Mouse (Mus musculus) urinary bladder, adult 18-20 months (tissue): ENCODE results near the gene Pramef12.
"Not testable (repeated sequence)": the region's sequence is repeated elsewhere in the genome, so short reads cannot be mapped to it uniquely, and the experiment has no call there.

Source experiments
- DNase-seq, 2 experiments: peaks; one replicate each; pipeline ENCODE4 v3.0.0; 2022; ENCODE audit warnings: low spot score in 2 of 2, mixed read lengths in 2 of 2

Pramef12 gene

DNA sequence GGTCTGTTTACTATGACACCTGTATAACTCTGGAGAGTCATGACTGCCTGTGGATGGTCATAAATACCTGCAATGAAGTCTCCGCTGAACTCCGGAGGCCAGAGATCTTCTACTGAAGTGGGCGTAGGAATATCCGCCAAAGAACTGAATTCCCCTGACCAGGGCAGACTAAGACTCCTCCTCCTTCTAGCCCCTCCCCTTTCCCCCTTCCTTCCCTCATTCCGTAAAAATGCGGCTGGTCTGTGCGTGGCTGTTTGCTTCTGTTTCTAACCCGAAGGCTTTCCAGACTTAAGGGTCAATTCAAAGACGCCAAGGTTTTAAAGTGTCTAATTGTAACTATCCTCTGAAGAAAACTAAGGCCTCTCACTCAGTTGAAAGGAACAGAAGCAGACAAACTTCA lies at the start of gene Pramef12:
TSS of gene Pramef12 (minus strand) at position 175 of the 400 bp plus-strand sequence.
- no peak for DNase-seq

DNA sequence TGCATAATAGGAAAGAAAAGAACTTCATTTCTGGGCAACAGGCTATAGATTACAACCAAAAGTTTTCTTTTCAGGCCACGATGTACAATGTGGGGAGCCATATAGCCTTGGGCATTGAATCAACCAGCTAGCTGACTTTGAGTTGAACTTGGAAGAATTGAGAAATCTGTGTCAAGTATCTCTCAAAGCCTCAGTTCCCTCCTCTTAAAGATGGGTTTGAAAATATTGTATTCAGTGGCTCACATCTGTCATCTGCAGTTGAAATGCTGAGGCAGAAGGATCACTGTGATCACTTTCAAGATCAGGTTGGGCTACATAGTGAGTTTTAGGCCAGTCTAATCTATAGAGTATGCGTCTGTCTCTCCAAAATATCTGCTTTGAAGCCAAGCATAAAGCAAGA lies 45.0 kb upstream of the Pramef12 start, which contains the start of gene Gm9944:
TSS of gene Gm9944 (minus strand) at position 101 of the 400 bp plus-strand sequence.
- no peak for DNase-seq

DNA sequence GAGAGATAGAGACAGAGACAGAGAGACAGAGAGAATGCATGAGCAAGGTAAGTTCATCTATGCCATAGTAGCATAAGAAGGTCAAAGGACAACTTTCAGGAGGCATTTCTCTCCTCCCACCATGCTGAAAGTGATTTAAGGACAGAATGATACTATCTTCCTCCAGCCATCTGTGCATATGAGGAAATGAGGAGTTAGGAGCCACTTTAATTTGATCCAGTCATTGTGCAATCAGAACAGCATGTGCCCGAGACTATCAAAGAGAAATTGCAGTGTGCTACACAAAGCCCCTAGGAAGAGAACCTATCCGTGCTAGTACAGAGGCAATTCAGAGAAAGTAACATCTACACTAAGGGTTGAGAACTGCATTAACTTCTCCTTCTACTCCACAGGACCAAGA lies 40.3 kb upstream of the Pramef12 start:
- no peak for DNase-seq

DNA sequence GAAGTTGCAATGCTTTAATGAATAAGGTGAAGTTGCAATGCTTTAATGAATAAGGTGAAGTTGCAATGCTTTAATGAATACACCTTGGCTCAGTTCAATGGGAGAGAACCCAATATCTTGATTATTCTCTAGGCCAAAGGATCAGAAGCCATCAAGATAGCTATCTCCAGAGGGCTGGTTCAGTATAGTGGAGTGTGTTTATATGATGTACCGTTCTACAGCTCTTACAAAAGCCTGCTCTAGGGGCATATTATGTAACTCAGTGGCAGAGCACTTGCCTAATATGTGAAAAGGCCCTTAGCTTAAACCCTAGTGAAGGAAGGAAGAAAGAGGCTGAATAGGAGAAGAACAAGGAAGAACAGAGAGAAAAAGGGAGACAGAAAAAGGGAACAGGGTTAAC lies 33.3 kb upstream of the Pramef12 start:
- no peak for DNase-seq

DNA sequence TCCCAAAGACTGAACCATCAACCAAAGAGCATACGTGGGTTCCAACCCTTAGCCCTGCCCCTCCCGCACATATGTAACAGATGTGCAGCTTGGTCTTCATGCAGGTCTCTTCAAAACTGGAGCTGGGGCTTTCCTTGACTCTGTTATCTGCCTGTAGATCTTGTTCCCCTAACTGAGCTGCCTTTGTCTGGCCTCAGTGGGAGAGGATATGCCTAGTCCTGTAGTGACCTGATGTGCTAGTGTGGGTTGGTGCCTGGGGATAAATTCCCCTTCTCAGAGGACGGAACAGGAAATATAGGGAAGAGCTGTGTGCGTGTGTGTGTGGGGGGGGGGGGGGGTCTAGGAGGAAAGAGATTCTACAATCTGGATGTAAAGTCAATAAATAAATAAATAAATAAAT lies 32.8 kb upstream of the Pramef12 start:
- DNase-seq, result no peak

DNA sequence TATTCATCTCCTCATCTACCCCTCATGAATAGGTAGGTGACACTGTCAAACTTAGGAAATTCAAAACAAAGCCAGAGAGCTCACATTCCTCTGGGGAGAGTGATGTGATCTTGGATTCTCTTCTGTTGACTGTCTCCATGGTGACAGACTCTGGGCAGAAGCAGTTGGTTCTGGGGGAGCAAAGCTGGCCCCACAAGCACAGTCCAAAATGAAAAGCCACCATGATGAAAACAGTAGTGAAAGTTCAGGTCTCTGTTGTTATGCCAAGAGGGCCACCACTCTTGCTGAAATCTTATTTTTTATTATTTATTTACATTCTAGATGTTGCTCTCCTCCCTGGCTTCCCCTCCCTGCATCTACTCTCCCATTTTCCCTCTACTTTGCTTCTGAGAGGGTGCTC lies 30.4 kb upstream of the Pramef12 start, which contains the start of gene 1700012P22Rik:
TSS of gene 1700012P22Rik (minus strand) at position 101 of the 400 bp plus-strand sequence.
- no peak for DNase-seq

DNA sequence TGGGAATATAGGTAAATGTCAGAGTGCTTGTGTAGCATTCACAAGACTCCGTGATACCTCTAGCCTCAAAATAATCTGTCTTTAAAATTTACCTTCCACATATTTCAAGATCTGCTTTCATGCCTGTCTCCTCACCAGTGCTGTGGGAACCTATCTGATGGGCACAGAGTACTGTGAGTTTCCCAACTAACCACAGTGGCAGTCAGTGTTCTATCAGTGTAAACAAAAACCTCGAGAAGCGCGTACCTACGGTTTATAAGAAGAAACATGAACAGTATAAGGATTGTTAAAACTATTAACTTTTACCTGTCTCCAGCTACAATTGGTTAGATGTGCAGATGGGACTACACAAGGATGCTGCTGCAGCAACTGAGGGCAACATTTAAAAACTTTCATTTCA lies 25.0 kb upstream of the Pramef12 start:
- DNase-seq, result no peak

DNA sequence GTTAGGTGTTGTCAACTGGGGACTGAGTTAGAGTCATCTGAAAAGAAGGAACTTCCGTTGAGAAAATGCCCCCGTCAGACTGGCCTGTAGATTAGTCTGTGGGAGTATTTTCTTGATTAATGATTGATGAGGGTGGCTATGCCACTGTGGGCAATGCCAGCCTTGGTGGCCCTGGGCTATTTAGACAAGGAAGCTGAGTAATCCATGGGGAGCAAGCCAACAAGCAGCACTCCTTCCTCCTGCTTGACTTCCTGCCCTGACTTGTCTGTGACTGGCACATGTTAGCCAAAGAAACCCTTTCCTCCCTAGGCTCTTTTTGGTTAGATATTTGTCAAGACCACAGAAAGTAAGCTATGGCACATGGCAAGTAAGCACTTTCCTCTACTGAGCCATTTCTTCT lies 22.5 kb upstream of the Pramef12 start:
- no peak for DNase-seq

DNA sequence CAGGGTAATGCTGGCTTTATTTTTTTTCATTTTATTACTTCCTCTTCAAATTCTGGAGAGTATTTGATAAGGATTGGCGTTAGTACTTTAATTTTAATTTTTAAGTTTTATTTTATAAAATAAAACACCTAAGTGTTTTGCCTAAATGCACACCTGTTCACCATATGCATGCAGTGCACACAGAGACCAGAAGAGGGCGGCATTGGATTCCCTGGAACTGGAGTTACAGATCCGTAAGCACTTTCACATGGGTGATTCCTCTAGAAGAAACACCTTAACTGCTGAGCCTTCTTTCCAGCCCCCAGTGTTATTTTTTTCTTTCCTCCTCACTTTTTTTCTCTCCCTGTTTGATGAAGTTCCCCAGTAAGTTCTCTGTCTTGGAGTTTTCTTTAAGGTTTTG lies 20.6 kb upstream of the Pramef12 start:
- DNase-seq, result peak in 1 of 2 experiments; percentile 23

DNA sequence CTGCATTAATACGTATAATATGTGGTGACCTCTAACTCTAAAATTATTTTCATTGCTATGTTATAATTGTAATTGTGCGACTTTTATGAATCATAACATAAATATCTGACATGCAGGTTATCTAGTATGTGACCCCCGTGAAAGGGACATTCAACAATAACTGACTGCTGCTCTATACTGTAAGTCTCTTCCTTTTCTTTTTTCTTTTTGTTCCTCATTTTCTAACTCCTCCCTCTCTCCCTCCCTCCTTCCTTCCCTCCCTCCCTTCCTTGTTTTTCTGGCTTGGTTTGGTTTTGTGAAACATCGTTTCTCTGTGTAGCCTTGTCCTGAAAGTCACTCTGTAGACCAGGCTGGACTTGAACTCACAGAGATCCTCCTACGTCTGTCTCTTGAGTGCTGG lies 16.3 kb upstream of the Pramef12 start:
- no peak for DNase-seq

DNA sequence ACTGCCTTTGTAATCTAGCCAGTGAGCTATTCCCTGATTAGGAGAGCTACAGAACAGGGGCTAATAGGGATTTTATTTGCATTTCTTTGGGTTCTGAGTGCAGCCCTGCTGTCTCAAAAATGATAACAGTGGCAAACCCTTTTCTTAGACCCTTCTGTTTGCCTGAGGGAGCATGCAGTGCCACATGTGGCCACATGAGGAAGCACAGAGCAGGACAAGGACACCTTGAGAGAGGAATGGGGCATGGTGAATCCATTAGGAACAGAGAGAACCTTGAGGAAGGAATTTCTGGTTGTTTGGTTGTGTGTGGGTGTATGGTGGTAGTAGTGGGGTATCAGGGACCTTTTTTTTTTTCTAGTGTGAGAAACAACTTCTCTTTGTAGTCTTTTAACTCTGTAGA lies 12.4 kb upstream of the Pramef12 start:
- DNase-seq, result no peak

DNA sequence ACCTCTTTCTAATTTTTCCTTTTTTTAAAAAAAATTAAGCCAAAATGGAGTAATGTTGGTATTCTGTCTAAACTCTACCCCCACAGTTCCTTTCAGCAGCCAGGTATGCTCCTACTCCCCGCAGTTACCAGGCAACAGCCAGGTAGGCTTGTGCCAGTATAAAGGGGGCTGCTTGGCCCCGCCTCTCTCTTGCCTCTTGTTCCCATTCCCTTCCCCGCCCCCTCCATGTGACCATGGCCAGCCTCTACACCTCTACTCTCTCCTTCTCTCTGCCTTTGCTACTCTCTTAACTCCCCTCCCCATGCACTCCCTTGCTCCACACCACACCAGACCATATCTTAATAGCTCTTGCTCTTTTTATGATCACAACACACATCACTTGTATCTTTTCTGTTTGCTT lies 2.0 kb downstream of the Pramef12 start:
- no peak for DNase-seq

DNA sequence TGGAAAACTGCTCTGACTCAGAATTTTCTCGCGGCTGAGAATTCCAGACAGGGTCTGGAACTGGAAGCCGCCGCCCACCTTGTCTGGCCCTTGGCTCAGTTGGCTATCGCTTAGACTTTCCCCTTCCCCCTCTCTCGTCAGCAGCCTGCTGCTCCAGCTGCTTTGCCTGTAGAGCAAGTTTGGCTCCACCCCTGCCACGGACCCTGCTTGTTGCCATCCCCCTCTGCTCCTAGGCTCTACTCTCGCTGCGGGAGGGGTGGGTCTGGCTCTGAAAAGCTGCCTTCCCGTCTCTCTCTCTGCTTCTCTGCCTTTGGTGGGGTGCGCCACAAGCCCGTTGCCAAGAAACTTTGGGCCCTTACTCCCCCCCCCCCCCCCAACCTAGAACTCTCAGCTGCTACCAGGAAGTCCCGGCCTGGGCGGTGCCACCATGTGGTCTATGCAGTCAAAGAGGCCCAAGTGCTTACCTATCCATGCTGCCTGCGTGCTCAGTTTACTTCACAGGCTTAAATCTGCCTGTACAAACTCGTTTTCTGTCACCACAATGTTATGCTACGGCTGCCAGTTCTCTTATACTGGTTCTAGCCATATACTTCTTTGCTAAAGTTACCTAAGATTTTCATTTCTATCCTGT lies 3.7 kb downstream of the Pramef12 start:
- DNase-seq, result peak; percentile 42 to 47

DNA sequence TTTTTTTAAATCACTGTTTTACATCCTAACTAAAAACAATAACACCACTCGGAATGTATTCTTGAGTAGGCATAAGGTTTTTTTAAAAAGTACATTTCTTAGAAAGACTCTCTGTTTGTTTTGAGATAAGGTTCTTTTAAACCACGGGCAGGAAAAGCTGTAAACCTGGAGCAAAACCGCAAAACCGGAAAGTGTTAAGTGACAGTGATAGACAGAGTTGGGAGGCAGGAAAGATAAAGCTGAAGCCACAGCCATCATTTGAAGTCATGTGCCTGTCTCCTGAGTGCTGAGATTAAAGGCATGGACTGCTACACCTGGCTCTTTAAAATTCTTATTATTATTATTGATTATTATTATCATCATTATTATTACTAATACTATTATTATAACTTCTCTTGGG lies 5.6 kb downstream of the Pramef12 start:
- no peak for DNase-seq

DNA sequence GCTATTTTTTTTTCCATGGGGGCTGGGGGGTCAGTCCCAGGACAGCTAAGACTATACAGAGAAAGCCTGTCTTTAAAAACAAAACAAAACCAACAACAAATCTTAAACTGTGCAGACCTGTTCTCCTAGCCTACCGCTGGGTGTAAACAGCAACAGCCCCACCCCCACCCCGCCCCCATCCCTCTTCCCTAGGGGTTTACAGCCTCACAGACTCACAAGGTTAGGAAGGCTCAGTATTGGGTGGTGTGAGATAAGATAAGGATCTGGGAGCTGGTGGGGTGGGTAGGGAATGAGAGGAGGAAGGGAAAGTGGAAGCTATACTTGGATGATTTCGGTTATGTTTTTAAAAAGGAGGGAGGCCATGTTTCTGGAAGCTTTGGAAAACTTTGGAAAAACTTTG lies 11.9 kb downstream of the Pramef12 start:
- DNase-seq, result no peak

DNA sequence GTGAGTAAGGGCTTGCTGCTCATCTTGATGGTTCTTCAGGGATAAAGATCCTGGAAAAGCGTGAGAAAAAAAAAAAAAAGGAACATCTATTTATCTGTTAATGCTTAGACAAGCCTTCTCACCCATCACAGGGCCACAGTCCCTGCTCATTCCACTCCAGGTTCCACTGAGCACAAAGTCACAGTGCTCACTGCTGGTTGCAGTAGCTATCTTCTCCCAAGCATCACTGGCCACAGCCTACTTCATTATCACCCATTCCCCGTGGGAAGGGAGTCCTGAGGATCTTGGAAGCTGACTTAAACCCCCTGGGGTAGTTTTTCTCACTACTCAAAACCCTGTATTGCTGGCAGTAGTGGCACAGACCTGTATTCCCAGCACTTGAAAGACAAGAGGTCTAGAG lies 30.4 kb downstream of the Pramef12 start, which contains the start of gene Pramef20:
TSS of gene Pramef20 (minus strand) at position 23 of the 400 bp plus-strand sequence.
- DNase-seq, result no peak

DNA sequence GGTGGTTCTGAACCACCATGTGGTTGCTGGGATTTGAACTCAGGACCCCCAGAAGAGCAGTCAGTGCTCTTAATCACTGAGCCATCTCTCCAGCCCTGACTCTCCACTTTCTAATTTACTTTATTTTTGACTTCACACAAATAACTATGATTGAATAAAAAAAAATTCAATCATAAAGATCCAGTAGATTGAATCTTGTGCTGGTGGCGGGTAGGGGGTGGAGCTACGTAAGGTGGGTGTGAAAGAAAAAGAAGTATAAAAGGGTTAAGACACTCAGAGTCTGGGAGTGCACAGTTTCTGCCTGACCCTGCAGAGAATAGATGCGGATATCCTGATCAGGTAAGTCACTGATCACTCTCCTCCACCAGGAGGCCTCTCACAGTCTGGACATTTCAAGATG lies 50.6 kb downstream of the Pramef12 start, which contains the start of gene Gm13119:
TSS of gene Gm13119 (plus strand) at position 301 of the 400 bp plus-strand sequence.
- not testable (repeated sequence) for DNase-seq
